Mouse (Mus musculus): ENCODE measurements around the gene Rbm44. TPM values are rescaled to one million over a fixed set of nuclear protein-coding genes. Genes with fewer than 3 reads are reported as not detected.

The Rbm44 gene
- polyA plus RNA-seq, 1 experiment from 2014 or later, result 1.4 TPM

DNA sequence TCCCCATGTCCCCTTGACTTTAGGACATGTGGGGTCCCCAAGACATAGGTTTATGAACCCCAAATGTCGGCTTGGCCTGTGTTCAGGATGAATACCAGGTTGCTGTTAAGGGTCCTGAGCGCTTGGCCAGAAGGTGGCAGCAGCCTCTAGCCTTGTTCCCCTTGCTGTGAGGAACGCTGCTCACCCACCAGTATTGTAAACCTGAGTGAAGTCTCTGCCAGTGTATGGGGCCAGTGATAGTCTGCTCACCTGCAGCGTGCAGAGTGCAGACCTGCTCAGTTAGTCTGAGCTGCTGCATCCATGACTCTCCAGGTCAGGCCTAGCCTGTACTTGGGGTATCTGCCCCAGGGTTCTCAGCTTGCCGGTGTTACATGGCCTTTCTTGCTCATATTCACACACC lies 34.2 kb downstream of the Rbm44 start:
- DNase-seq (ENCODE audit: low spot score), result peak; percentile 92

GRCm38 (mm10) chr1:91179533-91180173 lies 34.8 kb downstream of the Rbm44 start, which contains the start of gene Ramp1:
Gene Ramp1, plus strand, starts transcription at chr1:91179822.
- peak; percentile 78 for DNase-seq (ENCODE audit: low spot score)

DNA sequence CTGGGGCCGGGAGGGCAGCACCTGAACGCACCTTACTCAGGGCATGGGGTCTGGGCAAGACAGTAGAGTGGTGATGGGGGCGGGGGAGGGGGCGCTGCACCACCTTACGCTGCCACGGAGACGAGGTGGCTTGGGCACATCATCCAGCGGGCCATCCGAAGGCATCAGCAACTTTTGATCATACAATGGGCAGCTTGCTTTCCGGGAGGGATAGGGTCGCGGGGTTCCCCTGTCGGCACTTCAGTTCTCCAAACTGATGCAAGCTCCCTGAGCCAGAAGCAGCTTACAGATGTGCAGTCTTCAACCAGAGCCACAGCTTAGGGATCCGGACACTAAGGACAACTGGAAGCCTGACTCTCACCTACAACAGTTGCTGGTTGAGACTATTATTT lies 35.3 kb downstream of the Rbm44 start:
- DNase-seq (ENCODE audit: low spot score), result no peak

- DNase-seq (ENCODE audit: low spot score), result no peak
Measured at GRCm38 (mm10) chr1:91180723-91181122, 35.8 kb downstream of the Rbm44 start.

DNA sequence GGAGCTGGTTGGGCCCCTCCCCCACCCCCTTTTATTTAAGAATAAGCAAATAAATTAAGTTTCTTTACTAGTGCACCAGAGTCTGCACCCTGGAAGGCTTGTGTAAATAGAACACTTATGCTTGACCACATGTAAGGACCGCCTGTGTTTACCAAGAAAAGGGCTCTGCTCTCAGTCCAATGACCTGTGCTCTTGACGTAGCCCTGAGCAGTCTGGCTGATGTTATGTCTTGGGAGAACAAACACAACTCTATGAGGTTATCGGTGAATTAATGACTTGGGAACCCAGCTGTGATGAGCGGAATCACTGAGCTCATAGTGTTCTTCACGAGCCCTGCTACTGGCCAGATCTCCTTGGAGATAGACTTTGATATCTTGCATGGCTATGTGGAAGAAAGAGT lies 36.4 kb downstream of the Rbm44 start:
- DNase-seq (ENCODE audit: low spot score), result peak; percentile 34

DNA sequence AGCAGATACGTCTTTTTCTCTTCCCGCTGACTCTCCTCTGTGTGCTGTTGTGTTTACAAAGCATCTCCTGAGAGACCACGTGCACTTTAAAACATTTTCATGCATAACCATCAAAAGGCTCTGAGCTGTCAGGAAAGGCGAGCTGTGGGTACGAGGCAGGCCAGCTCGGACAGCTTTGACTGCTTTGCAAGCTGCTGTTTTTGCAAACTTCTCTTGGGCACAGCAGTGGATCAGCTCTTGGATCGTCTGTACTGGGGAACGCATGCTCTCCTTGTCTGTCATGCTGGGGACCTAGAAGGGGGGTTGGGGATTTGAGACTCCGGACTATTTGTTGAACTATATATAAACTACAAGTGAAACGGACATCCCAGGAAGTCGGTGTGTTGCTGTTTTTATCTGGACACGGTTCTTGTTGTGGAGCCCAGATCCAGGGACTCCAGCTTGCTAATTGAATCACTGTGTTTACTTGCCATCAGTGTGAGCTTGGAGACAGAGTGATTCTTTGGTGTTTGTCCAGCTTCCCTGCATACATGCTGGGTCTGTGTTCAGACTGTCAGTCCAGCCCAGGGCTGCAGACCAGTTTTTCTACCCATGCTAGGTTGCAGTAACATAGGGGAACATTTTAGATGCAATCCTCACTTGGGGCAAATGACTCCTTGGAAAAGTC lies 37.0 kb downstream of the Rbm44 start:
- DNase-seq (ENCODE audit: low spot score), result peak; percentile 35

GRCm38 (mm10) chr1:91183305-91183704 lies 38.4 kb downstream of the Rbm44 start:
- peak; percentile 86 for DNase-seq (ENCODE audit: low spot score)

DNA sequence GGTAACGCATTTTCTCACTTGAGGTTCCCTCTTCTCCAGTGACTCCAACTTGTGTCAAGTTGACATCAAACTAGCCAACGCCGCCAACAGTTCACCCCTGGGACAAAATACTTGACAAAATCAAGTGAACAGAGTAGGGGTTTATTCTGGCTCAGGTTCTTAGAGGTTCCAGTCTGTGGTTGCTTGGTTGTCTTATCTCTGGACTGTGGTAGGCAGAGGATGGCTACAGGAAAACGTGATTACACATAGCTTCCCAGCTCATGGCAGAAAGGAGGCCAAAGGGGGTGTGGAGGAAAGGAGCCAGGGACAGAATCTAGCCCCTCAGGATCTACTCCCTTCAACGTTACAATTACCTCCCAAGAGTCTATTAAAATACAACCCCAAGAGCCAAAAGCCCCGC lies 41.8 kb downstream of the Rbm44 start:
- no peak for DNase-seq (ENCODE audit: low spot score)

GRCm38 (mm10) chr1:91187315-91187714 lies 42.4 kb downstream of the Rbm44 start:
- DNase-seq (ENCODE audit: low spot score), result no peak

DNA sequence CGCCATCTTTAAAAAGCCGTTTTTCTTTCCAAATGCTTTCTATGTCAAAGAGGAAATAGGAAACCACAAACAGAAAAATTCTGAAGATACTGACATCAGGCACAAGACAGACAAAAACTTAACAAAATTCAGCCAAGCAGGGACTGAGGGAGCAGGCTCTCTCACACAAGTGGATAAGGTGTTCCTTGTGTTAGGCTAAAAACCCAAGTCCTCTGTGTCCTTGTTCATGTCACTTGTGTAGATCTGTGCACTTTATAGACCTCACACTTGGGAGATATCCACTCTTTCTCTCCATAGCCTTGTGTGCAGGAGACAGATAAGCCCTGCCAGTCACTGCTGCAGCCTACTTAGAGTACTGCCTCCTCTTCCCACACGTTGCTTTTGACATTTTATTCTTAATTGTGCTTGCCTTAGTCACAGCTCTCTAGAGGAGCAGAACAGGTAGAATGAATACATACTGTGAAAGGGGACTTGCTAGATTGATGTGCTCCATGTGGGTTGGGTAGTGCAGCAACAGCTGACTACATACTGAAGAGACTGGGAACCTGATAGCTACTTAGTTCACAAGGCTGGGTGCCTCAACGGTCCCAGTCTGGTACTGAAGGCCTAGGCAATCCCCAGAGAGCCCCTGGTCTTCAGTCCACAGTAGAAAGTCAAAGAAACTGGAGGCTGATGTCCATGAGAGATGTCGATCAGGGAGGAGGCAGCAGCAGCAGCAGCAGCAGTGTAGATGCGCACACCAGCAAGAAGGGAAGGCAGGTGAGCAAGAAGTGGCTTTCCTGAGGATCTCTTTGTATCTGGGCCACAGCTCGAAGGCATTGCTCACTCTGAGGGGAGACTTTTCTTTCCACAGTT lies 43.1 kb downstream of the Rbm44 start:
- peak; percentile 65 for DNase-seq (ENCODE audit: low spot score)

GRCm38 (mm10) chr1:91188851-91189460 lies 44.1 kb downstream of the Rbm44 start:
- no peak for DNase-seq (ENCODE audit: low spot score)

DNA sequence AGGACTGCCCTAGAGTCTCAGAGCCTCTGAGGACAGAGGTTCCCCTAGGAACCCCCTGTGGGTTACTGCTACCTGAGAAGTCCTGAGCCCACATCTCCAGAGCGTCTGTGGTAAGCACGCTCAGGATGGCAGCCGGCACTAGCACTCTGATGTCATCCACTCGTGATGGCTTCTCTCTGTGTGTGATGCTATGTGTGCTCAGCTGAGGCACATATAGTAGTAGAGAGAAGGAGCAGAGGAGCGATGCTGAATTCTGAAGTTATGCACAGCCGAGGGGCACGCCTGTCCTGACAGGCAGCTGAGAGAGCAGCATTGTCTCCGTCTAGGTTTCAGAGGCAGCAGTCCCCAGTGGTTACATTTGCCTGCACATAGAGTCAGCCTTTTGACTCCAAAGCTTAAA lies 47.3 kb downstream of the Rbm44 start:
- DNase-seq (ENCODE audit: low spot score), result peak; percentile 34

DNA sequence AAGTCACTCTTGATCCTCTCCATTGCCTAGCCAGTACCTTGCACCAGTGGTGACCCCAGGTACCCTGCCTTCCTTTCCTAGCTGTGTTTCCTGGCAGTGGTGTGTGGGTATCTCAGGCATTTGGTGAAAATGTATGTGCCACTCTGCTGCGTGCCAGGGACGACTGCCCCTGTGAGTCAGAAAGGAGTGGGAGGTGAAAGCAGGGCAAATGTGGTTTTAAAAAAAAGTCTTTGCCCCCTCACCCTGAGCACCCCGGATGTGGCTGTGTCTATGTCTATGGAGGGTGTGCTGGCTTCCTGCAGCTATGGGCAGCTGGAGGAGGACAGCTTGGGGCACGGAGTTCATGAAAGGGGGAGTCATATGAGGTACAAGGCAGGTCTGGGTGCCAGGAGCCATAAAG lies 48.4 kb downstream of the Rbm44 start:
- peak; percentile 90 for DNase-seq (ENCODE audit: low spot score)

GRCm38 (mm10) chr1:91193680-91194079 lies 48.8 kb downstream of the Rbm44 start:
- DNase-seq (ENCODE audit: low spot score), result no peak

- no peak for DNase-seq (ENCODE audit: low spot score)
Measured at GRCm38 (mm10) chr1:91199793-91200192, 54.9 kb downstream of the Rbm44 start.

GRCm38 (mm10) chr1:91201122-91201521 lies 56.2 kb downstream of the Rbm44 start:
- DNase-seq (ENCODE audit: low spot score), result no peak

DNA sequence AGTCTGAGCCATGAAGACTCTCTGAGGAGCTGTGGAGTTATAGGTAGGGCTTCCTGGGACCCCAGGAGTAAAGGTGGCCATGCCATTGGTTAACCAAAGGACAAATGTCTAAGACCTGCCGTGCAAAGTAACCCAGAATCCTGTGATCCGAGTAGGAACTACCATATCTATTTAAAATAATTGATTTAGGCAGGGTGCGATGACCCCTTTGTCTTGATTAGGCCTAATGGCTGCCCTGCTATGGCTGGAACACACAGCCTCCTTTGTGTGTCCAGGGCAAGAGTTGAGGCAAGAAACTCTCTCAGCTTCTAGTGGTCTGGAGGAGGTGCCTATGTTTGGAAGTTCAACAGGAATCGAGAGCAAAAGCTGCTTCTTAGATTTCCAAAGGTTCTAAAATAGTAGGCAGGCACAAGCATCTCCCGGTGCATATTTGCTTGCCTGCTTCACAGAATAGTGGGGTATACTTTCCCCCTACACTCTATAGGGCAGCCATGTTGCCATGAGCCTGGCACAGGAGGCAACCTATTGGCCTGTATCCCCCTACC lies 59.4 kb downstream of the Rbm44 start:
- DNase-seq (ENCODE audit: low spot score), result no peak

- DNase-seq (ENCODE audit: low spot score), result no peak
Measured at GRCm38 (mm10) chr1:91205651-91206050, 60.8 kb downstream of the Rbm44 start.

GRCm38 (mm10) chr1:91206336-91206735 lies 61.4 kb downstream of the Rbm44 start:
- DNase-seq (ENCODE audit: low spot score), result no peak

DNA sequence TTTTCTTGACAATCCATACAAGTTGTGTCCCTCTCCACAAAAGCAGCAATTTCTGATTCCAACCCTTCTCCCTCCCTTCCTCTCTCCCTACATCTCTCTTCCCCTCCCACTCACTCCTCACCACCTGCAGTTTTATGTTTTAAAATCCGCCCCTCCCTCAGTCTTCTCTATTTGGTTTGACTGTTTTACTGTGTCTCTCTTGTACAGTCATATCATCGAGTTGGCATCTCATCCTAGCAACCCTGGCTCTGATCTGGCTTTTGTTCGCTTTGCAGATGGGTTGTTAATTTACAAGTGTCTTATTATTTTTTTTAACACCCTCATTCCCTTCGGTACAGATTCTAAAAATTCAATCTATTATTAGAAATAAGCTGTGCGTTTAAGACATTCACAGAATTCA lies 62.0 kb downstream of the Rbm44 start:
- no peak for DNase-seq (ENCODE audit: low spot score)

DNA sequence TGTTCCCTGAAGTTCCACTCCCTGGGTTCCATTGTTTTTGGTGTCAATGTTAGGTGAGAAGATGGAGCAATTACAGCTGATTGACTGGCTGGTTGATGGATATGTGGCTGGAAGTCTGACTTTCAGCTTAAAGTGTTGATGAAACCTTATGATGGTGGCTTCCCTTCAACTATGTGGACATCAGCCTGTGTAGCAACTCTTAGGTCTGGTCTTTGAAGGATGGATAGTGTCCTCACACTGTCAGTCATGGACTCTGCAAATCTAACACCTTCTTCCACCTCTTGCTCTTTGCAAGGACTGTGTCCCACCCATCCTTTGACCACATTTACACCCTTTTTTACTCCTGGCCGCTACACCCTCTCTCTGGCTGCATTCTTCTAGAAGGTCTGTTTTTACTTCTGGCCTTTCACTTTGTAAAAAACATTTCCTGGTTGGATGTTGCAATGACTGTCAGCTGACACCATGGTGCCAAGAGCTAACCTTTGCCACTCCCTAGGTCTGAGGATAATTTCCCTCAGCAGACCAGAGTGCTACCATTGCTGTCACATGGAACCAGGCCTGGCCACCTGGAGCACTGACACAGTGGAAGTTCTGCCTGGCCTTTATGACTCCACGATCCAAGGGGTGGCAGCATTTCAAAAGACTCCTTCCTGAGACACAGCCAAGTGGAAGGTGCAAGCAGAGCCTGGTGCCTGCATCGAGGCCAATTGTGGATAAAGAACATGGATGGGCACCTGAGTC lies 62.6 kb downstream of the Rbm44 start:
- DNase-seq (ENCODE audit: low spot score), result no peak

Data from thymus, postnatal 0 days (tissue).